Mouse (Mus musculus): ENCODE measurements at regions not wholly inside any gene's neighbourhood (a gene's known extent, or its start where the extent isn't known, plus 50 kb on each side); places are given as distances from the start of the nearest gene placed in this dataset.

- DNase-seq = peak; percentile 63
- no peak for TF ChIP-seq CTCF (IDR thresholded peaks at IDR 0.05; ENCODE audit: low read depth)
- H3K4me1 ChIP-seq (ENCODE audit: insufficient read depth) = no peaks in the 10 kb centered on the region
- no peak overlapping the region for H3K9ac ChIP-seq
- 70% methylated on average over 1 of the region's 1 CpGs for WGBS
- peak; percentile 78 for ATAC-seq
- no peak overlapping the region for H3K27ac ChIP-seq (ENCODE audit: low read depth, low read length)
- H3K4me2 ChIP-seq (ENCODE audit: low read depth) = no peak overlapping the region
- no peaks in the 10 kb centered on the region for H3K27me3 ChIP-seq (ENCODE audit: insufficient read depth, low read length)
- no peaks in the 10 kb centered on the region for H3K36me3 ChIP-seq (ENCODE audit: insufficient read depth)
- H3K9me3 ChIP-seq (ENCODE audit: low read length) = no peaks in the 10 kb centered on the region
- no peak overlapping the region for H3K4me3 ChIP-seq (ENCODE audit: low read depth, low read length)
Observed at GRCm38 (mm10) chr13:11294689-11295088, 812.1 kb downstream of the Ryr2 start.

- Histone ChIP-seq H3K4me1 (ENCODE audit: insufficient read depth) (no peaks in the 10 kb centered on the region), H3K9me3 (ENCODE audit: low read length) (no peaks in the 10 kb centered on the region), H3K36me3 (ENCODE audit: insufficient read depth) (no peaks in the 10 kb centered on the region), H3K4me2 (ENCODE audit: low read depth) (no peak overlapping the region), H3K27ac (ENCODE audit: low read depth, low read length) (no peak overlapping the region), H3K4me3 (ENCODE audit: low read depth, low read length) (no peak overlapping the region), H3K27me3 (ENCODE audit: insufficient read depth, low read length) (no peaks in the 10 kb centered on the region), H3K9ac (no peak overlapping the region)
- no peak for ATAC-seq
- no peak for DNase-seq
- TF ChIP-seq CTCF (IDR thresholded peaks at IDR 0.05; ENCODE audit: low read depth) = no peak
Observed at GRCm38 (mm10) chr13:11293750-11294149, 813.0 kb downstream of the Ryr2 start.

- H3K36me3 ChIP-seq (ENCODE audit: insufficient read depth) = no peaks in the 10 kb centered on the region
- 40% methylated on average over 1 of the region's 1 CpGs for WGBS
- H3K4me1 ChIP-seq (ENCODE audit: insufficient read depth) = peaks cover 1% of the 10 kb centered on the region; the same call in 1 of the 2 replicates
- no peaks in the 10 kb centered on the region for H3K27me3 ChIP-seq (ENCODE audit: insufficient read depth, low read length)
- no peaks in the 10 kb centered on the region for H3K9me3 ChIP-seq (ENCODE audit: low read length)
- no peak overlapping the region for H3K4me3 ChIP-seq (ENCODE audit: low read depth, low read length)
- ATAC-seq (no peak), DNase-seq (no peak)
- no peak for TF ChIP-seq CTCF (IDR thresholded peaks at IDR 0.05; ENCODE audit: low read depth)
- no peak overlapping the region for H3K9ac ChIP-seq
- no peak overlapping the region for H3K4me2 ChIP-seq (ENCODE audit: low read depth)
- no peak overlapping the region for H3K27ac ChIP-seq (ENCODE audit: low read depth, low read length)
Observed at GRCm38 (mm10) chr13:11273896-11274295, 832.8 kb downstream of the Ryr2 start.

GRCm38 (mm10) chr13:11268673-11269340 lies 837.9 kb downstream of the Ryr2 start:
- no peak for TF ChIP-seq CTCF (IDR thresholded peaks at IDR 0.05; ENCODE audit: low read depth)
- H3K4me3 ChIP-seq (ENCODE audit: low read depth, low read length) = no peak overlapping the region
- ATAC-seq = peak; percentile 81
- WGBS = 34% methylated on average over 5 of the region's 5 CpGs
- no peaks in the 10 kb centered on the region for H3K9me3 ChIP-seq (ENCODE audit: low read length)
- no peak overlapping the region for H3K27ac ChIP-seq (ENCODE audit: low read depth, low read length)
- no peak overlapping the region for H3K9ac ChIP-seq
- H3K36me3 ChIP-seq (ENCODE audit: insufficient read depth) = no peaks in the 10 kb centered on the region
- peak; percentile 81 for DNase-seq
- H3K4me2 ChIP-seq (ENCODE audit: low read depth) = no peak overlapping the region
- no peaks in the 10 kb centered on the region for H3K27me3 ChIP-seq (ENCODE audit: insufficient read depth, low read length)
- H3K4me1 ChIP-seq (ENCODE audit: insufficient read depth) = peaks cover 4% of the 10 kb centered on the region; the same call in 1 of the 2 replicates

- Histone ChIP-seq H3K9ac (no peak overlapping the region), H3K27me3 (ENCODE audit: insufficient read depth, low read length) (no peaks in the 10 kb centered on the region), H3K4me2 (ENCODE audit: low read depth) (no peak overlapping the region), H3K9me3 (ENCODE audit: low read length) (no peaks in the 10 kb centered on the region), H3K4me1 (ENCODE audit: insufficient read depth) (no peaks in the 10 kb centered on the region), H3K4me3 (ENCODE audit: low read depth, low read length) (no peak overlapping the region), H3K27ac (ENCODE audit: low read depth, low read length) (no peak overlapping the region), H3K36me3 (ENCODE audit: insufficient read depth) (no peaks in the 10 kb centered on the region)
- ATAC-seq = no peak
- no peak for TF ChIP-seq CTCF (IDR thresholded peaks at IDR 0.05; ENCODE audit: low read depth)
- no peak for DNase-seq
Observed at GRCm38 (mm10) chr13:11247541-11247940, 859.2 kb downstream of the Ryr2 start.

GRCm38 (mm10) chr13:11216671-11217330 lies 856.2 kb upstream of the Chrm3 start:
- ATAC-seq = peak; percentile 12; the same call in 1 of the 2 replicates
- H3K36me3 ChIP-seq (ENCODE audit: insufficient read depth) = no peaks in the 10 kb centered on the region
- no peak overlapping the region for H3K4me2 ChIP-seq (ENCODE audit: low read depth)
- no peak overlapping the region for H3K4me3 ChIP-seq (ENCODE audit: low read depth, low read length)
- H3K27me3 ChIP-seq (ENCODE audit: insufficient read depth, low read length) = no peaks in the 10 kb centered on the region
- no peaks in the 10 kb centered on the region for H3K9me3 ChIP-seq (ENCODE audit: low read length)
- H3K27ac ChIP-seq (ENCODE audit: low read depth, low read length) = no peak overlapping the region
- no peak for TF ChIP-seq CTCF (IDR thresholded peaks at IDR 0.05; ENCODE audit: low read depth)
- DNase-seq = peak; percentile 41
- 51% methylated on average over 3 of the region's 3 CpGs for WGBS
- no peak overlapping the region for H3K9ac ChIP-seq
- H3K4me1 ChIP-seq (ENCODE audit: insufficient read depth) = no peaks in the 10 kb centered on the region

GRCm38 (mm10) chr13:11210109-11210508 lies 849.5 kb upstream of the Chrm3 start:
- no peak for DNase-seq
- no peak overlapping the region for H3K4me2 ChIP-seq (ENCODE audit: low read depth)
- WGBS = 91% methylated on average over 1 of the region's 1 CpGs

More at GRCm38 (mm10) chr13:11210109-11210508, 849.5 kb upstream of the Chrm3 start:
- Histone ChIP-seq H3K4me1 (ENCODE audit: insufficient read depth) (no peaks in the 10 kb centered on the region), H3K9ac (no peak overlapping the region), H3K27me3 (ENCODE audit: insufficient read depth, low read length) (no peaks in the 10 kb centered on the region), H3K36me3 (ENCODE audit: insufficient read depth) (no peaks in the 10 kb centered on the region), H3K27ac (ENCODE audit: low read depth, low read length) (no peak overlapping the region), H3K4me3 (ENCODE audit: low read depth, low read length) (no peak overlapping the region), H3K9me3 (ENCODE audit: low read length) (0 out of 2 replicates have a peak, but pooled peaks cover 3% of the 10 kb centered on the region)
- TF ChIP-seq CTCF (IDR thresholded peaks at IDR 0.05; ENCODE audit: low read depth) = no peak
- ATAC-seq = no peak
